Mouse (Mus musculus) liver, embryonic 14.5 days (tissue): ENCODE measurements around the gene Afap1.

Experiments used
- CTCF ChIP-seq: IDR thresholded peaks from 2 replicates; pipeline ENCODE4 v1.5.1; 2016; ENCODE audit warnings: antibody characterized with exemption, low read depth, control low read depth
- EP300 ChIP-seq: IDR thresholded peaks from 2 replicates; pipeline ENCODE4 v1.6.1; 2016; ENCODE audit warnings: antibody characterized with exemption, low read depth

DNA sequence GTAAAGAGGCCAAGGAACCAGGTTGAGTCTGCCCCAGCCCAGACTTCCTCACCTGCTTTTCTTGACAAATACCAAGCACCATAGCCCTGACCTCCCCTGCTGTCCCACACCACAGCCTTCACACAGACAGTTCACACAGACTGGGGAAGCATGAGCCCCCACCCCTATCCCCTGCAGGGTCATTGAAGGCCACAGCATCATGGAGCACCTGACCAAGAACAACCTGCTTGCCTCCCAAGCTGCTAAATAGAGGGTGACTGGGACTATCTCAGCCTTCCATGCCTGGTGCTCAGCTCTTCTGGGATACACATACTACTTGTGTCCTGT lies 148.1 kb downstream of the Afap1 start:
- TF ChIP-seq CTCF (no peak), EP300 (no peak)
